Mouse (Mus musculus) thymus, postnatal 10 days (tissue): ENCODE measurements at regions not wholly inside any gene's neighbourhood (a gene's known extent, or its start where the extent isn't known, plus 50 kb on each side); places are given as distances from the start of the nearest gene placed in this dataset.

Experiments used
- DNase-seq, 2 experiments: peaks; one replicate each; pipeline ENCODE4 v3.0.0; 2021; ENCODE audit warnings: low spot score in 2 of 2

GRCm38 (mm10) chr13:72938156-72938874, 309.7 kb downstream of the Irx2 start:
- DNase-seq = no peak

GRCm38 (mm10) chr13:72947374-72948165, 312.7 kb upstream of the Irx4 start:
- no peak for DNase-seq

GRCm38 (mm10) chr13:72958616-72959518, 301.4 kb upstream of the Irx4 start:
- DNase-seq = no peak

GRCm38 (mm10) chr13:72961291-72961690, 299.0 kb upstream of the Irx4 start:
- DNase-seq = no peak

GRCm38 (mm10) chr13:72972165-72972564, 288.1 kb upstream of the Irx4 start:
- DNase-seq = no peak

GRCm38 (mm10) chr13:72972894-72973293, 287.4 kb upstream of the Irx4 start:
- no peak for DNase-seq

- no peak for DNase-seq
Measured at GRCm38 (mm10) chr13:72977213-72977612, 283.1 kb upstream of the Irx4 start.

- no peak for DNase-seq
Measured at GRCm38 (mm10) chr13:72977971-72978370, 282.3 kb upstream of the Irx4 start.

GRCm38 (mm10) chr13:72978966-72979365, 281.3 kb upstream of the Irx4 start:
- no peak for DNase-seq

- no peak for DNase-seq
Measured at GRCm38 (mm10) chr13:72992589-72993409, 267.5 kb upstream of the Irx4 start.

GRCm38 (mm10) chr13:72993410-72993858, 266.8 kb upstream of the Irx4 start:
- DNase-seq = no peak

GRCm38 (mm10) chr13:72994538-72994937, 265.7 kb upstream of the Irx4 start:
- no peak for DNase-seq

- DNase-seq = no peak
Measured at GRCm38 (mm10) chr13:73008856-73009546, 251.3 kb upstream of the Irx4 start.

GRCm38 (mm10) chr13:73009547-73010475, 250.5 kb upstream of the Irx4 start:
- DNase-seq = no peak

GRCm38 (mm10) chr13:73019181-73019580, 241.1 kb upstream of the Irx4 start:
- no peak for DNase-seq

- DNase-seq = no peak
Measured at GRCm38 (mm10) chr13:73031217-73031616, 229.1 kb upstream of the Irx4 start.

- DNase-seq = peak in 1 of 2 experiments; percentile 7
Measured at GRCm38 (mm10) chr13:73033055-73033454, 227.2 kb upstream of the Irx4 start.

- no peak for DNase-seq
Measured at GRCm38 (mm10) chr13:73034065-73034831, 226.0 kb upstream of the Irx4 start.

GRCm38 (mm10) chr13:73034886-73035285, 225.4 kb upstream of the Irx4 start:
- DNase-seq = no peak
